Mouse (Mus musculus) megakaryocyte, embryonic 14.5 days (primary cell): Measurements from ENCODE around the gene Setd4.

Experiments used
- FLI1 ChIP-seq: IDR thresholded peaks from 2 replicates; pipeline ENCODE4 v1.6.1; 2012; ENCODE audit warnings: low read length, inconsistent platforms, mixed read lengths
- GATA1 ChIP-seq: IDR thresholded peaks from 3 replicates; pipeline ENCODE4 v1.6.1; 2012; ENCODE audit warnings: mixed read lengths, low read length, inconsistent platforms, borderline replicate concordance

DNA sequence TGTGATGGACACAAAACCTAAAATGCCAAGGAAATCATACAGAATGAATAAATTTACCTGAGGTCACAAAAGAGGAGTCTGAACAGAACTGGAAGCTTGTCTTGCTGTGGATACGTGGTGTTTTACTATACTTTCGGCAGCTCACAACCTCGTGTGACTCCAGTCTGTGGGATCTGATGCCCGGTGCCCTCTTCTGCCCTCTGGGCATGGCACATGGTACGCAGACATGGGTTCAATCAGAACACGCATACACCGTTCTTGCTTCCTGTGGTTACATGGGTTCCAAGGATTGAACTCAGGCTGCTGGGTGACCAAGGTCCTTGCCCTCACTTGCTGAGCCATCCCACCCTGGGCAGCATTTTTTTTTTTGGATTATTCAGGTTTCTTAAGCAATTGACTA, 2.3 kb upstream of the Setd4 start:
- TF ChIP-seq FLI1 (no peak), GATA1 (no peak)
